Mouse (Mus musculus) MEL (cell line): ENCODE results near the gene Trim47. TPM values are rescaled to one million over a fixed set of nuclear protein-coding genes. Genes with fewer than 3 reads are reported as not detected.
A peak's percentile ranks its signal among the peaks of the same experiment; 100 is the strongest.

Source experiments
- DNase-seq: peaks from one replicate; pipeline ENCODE4 v3.0.0; 2011; ENCODE audit warnings: low read depth, low spot score
- H3K27ac ChIP-seq: 2 replicates; pipeline ENCODE4 v1.5.1; 2012; ENCODE audit warnings: low read depth, mild to moderate bottlenecking, control low read depth, low read length, moderate library complexity; ENCODE audit not compliant: control insufficient read depth
- H3K27me3 ChIP-seq, 2 experiments: fragments of 150-350 bp in 1 of 2; sonication (generic) in 1 of 2; 2 replicates each; pipeline ENCODE4 v1.6.1; 2012; ENCODE audit warnings: low read length in 2 of 2, mild to moderate bottlenecking in 2 of 2, improper control_type of control experiment in 1 of 2, moderate library complexity in 1 of 2; ENCODE audit not compliant: insufficient read depth in 2 of 2, control insufficient read depth in 1 of 2
- H3K36me3 ChIP-seq, 2 experiments: 2 replicates each; pipeline ENCODE4 v1.6.1; 2012 to 2014; ENCODE audit warnings: low read length in 2 of 2, improper control_type of control experiment in 1 of 2, inconsistent platforms in 1 of 2, mild to moderate bottlenecking in 1 of 2; ENCODE audit not compliant: insufficient read depth in 2 of 2, control insufficient read depth in 1 of 2
- H3K4me1 ChIP-seq, 2 experiments: fragments of 150-350 bp in 1 of 2; sonication (generic) in 1 of 2; 2 replicates each; pipeline ENCODE4 v1.6.1; 2012; ENCODE audit warnings: low read length in 2 of 2, improper control_type of control experiment in 1 of 2, mild to moderate bottlenecking in 1 of 2; ENCODE audit not compliant: insufficient read depth in 2 of 2, control insufficient read depth in 1 of 2
- H3K4me3 ChIP-seq, 2 experiments: fragments of 150-350 bp in 1 of 2; sonication (generic) in 1 of 2; 2 replicates each; pipeline ENCODE4 v1.5.1; 2012; ENCODE audit warnings: low read depth in 2 of 2, low read length in 2 of 2, mild to moderate bottlenecking in 2 of 2, moderate library complexity in 2 of 2, control low read depth in 1 of 2, improper control_type of control experiment in 1 of 2; ENCODE audit not compliant: control insufficient read depth in 1 of 2, insufficient read depth in 1 of 2
- H3K79me2 ChIP-seq: 2 replicates; pipeline ENCODE4 v1.6.1; 2012; ENCODE audit warnings: mild to moderate bottlenecking, low read length, moderate library complexity; ENCODE audit not compliant: control insufficient read depth, poor library complexity, insufficient read depth
- H3K9ac ChIP-seq: 2 replicates; pipeline ENCODE4 v1.6.1; 2012; ENCODE audit warnings: low read depth, mild to moderate bottlenecking, control low read depth, low read length, moderate library complexity; ENCODE audit not compliant: control insufficient read depth, poor library complexity, severe bottlenecking
- H3K9me3 ChIP-seq: fragments of 150-350 bp; sonication (generic); replicated peaks from 2 replicates; pipeline ENCODE4 v1.6.1; 2012; ENCODE audit warnings: mild to moderate bottlenecking, low read length, improper control_type of control experiment, moderate library complexity; ENCODE audit not compliant: insufficient read depth
- BHLHE40 ChIP-seq: IDR thresholded peaks from 2 replicates; pipeline ENCODE4 v1.6.1; 2012; ENCODE audit warnings: low read depth, mild to moderate bottlenecking, inconsistent platforms, low read length, improper control_type of control experiment, borderline replicate concordance
- E2F4 ChIP-seq: IDR thresholded peaks from 2 replicates; pipeline ENCODE4 v1.6.1; 2011; ENCODE audit warnings: low read depth, low read length, improper control_type of control experiment, borderline replicate concordance
- EP300 ChIP-seq, 2 experiments: IDR thresholded peaks; 2 replicates each; pipeline ENCODE4 v1.6.1; 2011; ENCODE audit warnings: improper control_type of control experiment in 2 of 2, low read length in 2 of 2, low read depth in 1 of 2, mild to moderate bottlenecking in 1 of 2
- GABPA ChIP-seq: IDR thresholded peaks from 2 replicates; pipeline ENCODE4 v1.6.1; 2012; ENCODE audit warnings: low read depth, mild to moderate bottlenecking, inconsistent platforms, low read length, improper control_type of control experiment, moderate library complexity
- GATA1 ChIP-seq: IDR thresholded peaks from 2 replicates; pipeline ENCODE4 v1.6.1; 2011; ENCODE audit warnings: low read depth, low read length, improper control_type of control experiment
- HCFC1 ChIP-seq: IDR thresholded peaks from 2 replicates; pipeline ENCODE4 v1.6.1; 2012; ENCODE audit warnings: low read depth, mild to moderate bottlenecking, inconsistent platforms, low read length, improper control_type of control experiment, moderate library complexity
- MAFK ChIP-seq: IDR thresholded peaks from 2 replicates; pipeline ENCODE4 v1.6.1; 2011; ENCODE audit warnings: low read depth, mild to moderate bottlenecking, low read length, improper control_type of control experiment, borderline replicate concordance
- MAX ChIP-seq: IDR thresholded peaks from 2 replicates; pipeline ENCODE4 v1.6.1; 2011; ENCODE audit warnings: low read length, improper control_type of control experiment
- MAZ ChIP-seq: IDR thresholded peaks from 2 replicates; pipeline ENCODE4 v1.6.1; 2012; ENCODE audit warnings: low read depth, mild to moderate bottlenecking, inconsistent platforms, low read length, improper control_type of control experiment
- MYB ChIP-seq: IDR thresholded peaks from 2 replicates; pipeline ENCODE4 v1.6.1; 2011; ENCODE audit warnings: mild to moderate bottlenecking, low read depth, low read length, improper control_type of control experiment
- NELFE ChIP-seq: IDR thresholded peaks from 2 replicates; pipeline ENCODE4 v1.6.1; 2011; ENCODE audit warnings: low read depth, low read length, improper control_type of control experiment
- POLR2A ChIP-seq, 2 experiments: IDR thresholded peaks; 2 replicates each; pipeline ENCODE4 v1.6.1; 2011 to 2012; ENCODE audit warnings: low read length in 2 of 2, mild to moderate bottlenecking in 2 of 2, control low read depth in 1 of 2, improper control_type of control experiment in 1 of 2, low read depth in 1 of 2, moderate library complexity in 1 of 2; ENCODE audit not compliant: control insufficient read depth in 1 of 2, insufficient read depth in 1 of 2, poor library complexity in 1 of 2
- POLR2AphosphoS2 ChIP-seq: IDR thresholded peaks from 2 replicates; pipeline ENCODE4 v1.6.1; 2011; ENCODE audit warnings: low read length, improper control_type of control experiment
- RAD21 ChIP-seq: IDR thresholded peaks from 2 replicates; pipeline ENCODE4 v1.6.1; 2011; ENCODE audit warnings: mild to moderate bottlenecking, low read depth, low read length, improper control_type of control experiment
- SIN3A ChIP-seq: IDR thresholded peaks from 2 replicates; pipeline ENCODE4 v1.6.1; 2012; ENCODE audit warnings: low read length, improper control_type of control experiment, inconsistent platforms
- TBP ChIP-seq: IDR thresholded peaks from 2 replicates; pipeline ENCODE4 v1.8.0; 2011; ENCODE audit warnings: low read depth, low read length, improper control_type of control experiment
- TCF12 ChIP-seq: IDR thresholded peaks from 2 replicates; pipeline ENCODE4 v1.6.1; 2014; ENCODE audit warnings: low read depth, mild to moderate bottlenecking, inconsistent platforms, low read length, improper control_type of control experiment, moderate library complexity
- USF1 ChIP-seq: IDR thresholded peaks from 2 replicates; pipeline ENCODE4 v1.6.1; 2014; ENCODE audit warnings: low read depth, mild to moderate bottlenecking, inconsistent platforms, low read length, improper control_type of control experiment, moderate library complexity
- USF2 ChIP-seq, 2 experiments: IDR thresholded peaks; 2 replicates each; pipeline ENCODE4 v1.6.1; 2011 to 2012; ENCODE audit warnings: improper control_type of control experiment in 2 of 2, low read length in 2 of 2, borderline replicate concordance in 1 of 2, inconsistent platforms in 1 of 2, low read depth in 1 of 2, mild to moderate bottlenecking in 1 of 2; ENCODE audit not compliant: insufficient read depth in 1 of 2
- ZKSCAN1 ChIP-seq: IDR thresholded peaks from 2 replicates; pipeline ENCODE4 v1.6.1; 2012; ENCODE audit warnings: low read depth, mild to moderate bottlenecking, inconsistent platforms, low read length, improper control_type of control experiment, moderate library complexity
- polyA plus RNA-seq, 2 experiments: library from polyadenylated mRNA; stranded (reverse) in 1 of 2; unstranded in 1 of 2; fragments of >175 nt in 1 of 2; fragments of >200 nt in 1 of 2; gene quantifications; 2 replicates each; pipeline versions ENCODE4 v1.2.1 to v1.2.4; 2012; ENCODE audit warnings: low replicate concordance in 2 of 2, low read depth in 1 of 2; ENCODE audit not compliant: insufficient read length in 2 of 2, insufficient read depth in 1 of 2, missing spikeins in 1 of 2
- total RNA-seq: library from RNA; depleted of rRNA; stranded (reverse); fragments of 300-350 nt; gene quantifications from 2 replicates; pipeline ENCODE4 v1.2.3, GENCODE M21; 2012

Trim47 gene
- total and polyA plus RNA-seq, 3 experiments, result 5.6 to 6.7 TPM; not detected in 1

GRCm38 (mm10) chr11:116086258-116087193, 40.5 kb downstream of the Trim47 start, which contains the start of gene Wbp2 (continued):
- TF ChIP-seq HCFC1 (peak; percentile 98), E2F4 (peak; percentile 72), GATA1 (no peak), NELFE (peak; percentile 76)

- Histone ChIP-seq H3K27ac (no peak overlapping the region; the same call in 1 of the 2 replicates), H3K4me1 (peaks cover 10 to 39% of the 10 kb centered on the region in 2 experiments), H3K27me3 (no peaks in the 10 kb centered on the region), H3K79me2 (peaks cover 9% of the 10 kb centered on the region), H3K9me3 (no peaks in the 10 kb centered on the region), H3K9ac (no peak overlapping the region), H3K4me3 (no peak overlapping the region), H3K36me3 (peaks cover 0 to 36% of the 10 kb centered on the region in 2 experiments; a peak in 2 of 4 replicates)
- peak; percentile 69 for DNase-seq
- TF ChIP-seq BHLHE40, result no peak
- TF ChIP-seq ZKSCAN1, result no peak
- TF ChIP-seq NELFE, result peak; percentile 15; the same call in 1 of the 2 replicates
- no peak for TF ChIP-seq MAFK
- TF ChIP-seq MAX, result peak; percentile 43; the same call in 1 of the 2 replicates
- TF ChIP-seq SIN3A, result peak; percentile 25; the same call in 1 of the 2 replicates
Measured at GRCm38 (mm10) chr11:116084166-116084565, 42.8 kb downstream of the Trim47 start.

- H3K4me3 ChIP-seq, result no peak overlapping the region
- no peaks in the 10 kb centered on the region for H3K27me3 ChIP-seq
- H3K36me3 ChIP-seq, result peaks cover 0 to 36% of the 10 kb centered on the region in 2 experiments; a peak in 2 of 4 replicates
- TF ChIP-seq GABPA (no peak), MYB (no peak), RAD21 (no peak), POLR2A (IDR thresholded peaks at IDR 0.05; ENCODE audit: control insufficient read depth in 1 of 2, insufficient read depth in 1 of 2, low read depth in 1 of 2, low read length in 2 of 2, poor library complexity in 1 of 2) (no peak), NELFE (no peak), MAZ (no peak), TCF12 (no peak), USF1 (no peak), USF2 (IDR thresholded peaks at IDR 0.05; ENCODE audit: borderline replicate concordance in 1 of 2, insufficient read depth in 1 of 2, low read depth in 1 of 2, low read length in 2 of 2) (no peak), POLR2AphosphoS2 (no peak), TBP (no peak), EP300 (IDR thresholded peaks at IDR 0.05; ENCODE audit: low read depth in 1 of 2, low read length in 2 of 2) (no peak)
- no peak overlapping the region for H3K9ac ChIP-seq
- peaks cover 9 to 37% of the 10 kb centered on the region in 2 experiments for H3K4me1 ChIP-seq
- DNase-seq, result no peak
- no peaks in the 10 kb centered on the region for H3K9me3 ChIP-seq
- no peak overlapping the region for H3K27ac ChIP-seq
- H3K79me2 ChIP-seq, result peaks cover 9% of the 10 kb centered on the region
Measured at GRCm38 (mm10) chr11:116083096-116083672, 43.8 kb downstream of the Trim47 start.
